Mouse (Mus musculus): Measurements from ENCODE around the gene Bloc1s2.

Gene Bloc1s2

GRCm38 (mm10) chr19:44145702-44146567 lies at the start of gene Bloc1s2:
Gene Bloc1s2 (minus strand): TSS chr19:44146446.
- in situ Hi-C loops (cut with MboI; ENCODE audit: low pct_unique_long_range_greater_than_20kb in 1 of 2, low sequenced_read_pairs in 2 of 2, unreplicated experiment in 1 of 2): no loop called here

- in situ Hi-C loops (cut with MboI; ENCODE audit: low pct_unique_long_range_greater_than_20kb in 1 of 2, low sequenced_read_pairs in 2 of 2, unreplicated experiment in 1 of 2): no loop called here
Measured at GRCm38 (mm10) chr19:44195138-44195537, 48.9 kb upstream of the Bloc1s2 start.

GRCm38 (mm10) chr19:44193906-44194305 lies 47.7 kb upstream of the Bloc1s2 start:
- in situ Hi-C loops (cut with MboI; ENCODE audit: low pct_unique_long_range_greater_than_20kb in 1 of 2, low sequenced_read_pairs in 2 of 2, unreplicated experiment in 1 of 2): loop anchor here in 1 of 2 experiments (5.0 kb wide), 1 partner anchor 178 kb away; no protein-coding TSS in a partner anchor

- in situ Hi-C loops (cut with MboI; ENCODE audit: low pct_unique_long_range_greater_than_20kb in 1 of 2, low sequenced_read_pairs in 2 of 2, unreplicated experiment in 1 of 2): loop anchor here in 1 of 2 experiments (5.0 kb wide), 1 partner anchor 180 kb away; no protein-coding TSS in a partner anchor
Measured at GRCm38 (mm10) chr19:44192342-44192741, 46.1 kb upstream of the Bloc1s2 start, which contains the start of gene Pkd2l1. Gene Pkd2l1 (minus strand): TSS chr19:44192442.

- in situ Hi-C loops (cut with MboI; ENCODE audit: low pct_unique_long_range_greater_than_20kb in 1 of 2, low sequenced_read_pairs in 2 of 2, unreplicated experiment in 1 of 2): no loop called here
Measured at GRCm38 (mm10) chr19:44189056-44189455, 42.8 kb upstream of the Bloc1s2 start.

- in situ Hi-C loops (cut with MboI; ENCODE audit: low pct_unique_long_range_greater_than_20kb in 1 of 2, low sequenced_read_pairs in 2 of 2, unreplicated experiment in 1 of 2): no loop called here
Measured at GRCm38 (mm10) chr19:44183968-44184367, 37.7 kb upstream of the Bloc1s2 start.

- in situ Hi-C loops (cut with MboI; ENCODE audit: low pct_unique_long_range_greater_than_20kb in 1 of 2, low sequenced_read_pairs in 2 of 2, unreplicated experiment in 1 of 2): no loop called here
Measured at GRCm38 (mm10) chr19:44180502-44180901, 34.3 kb upstream of the Bloc1s2 start.

GRCm38 (mm10) chr19:44176741-44177140 lies 30.5 kb upstream of the Bloc1s2 start:
- in situ Hi-C loops (cut with MboI; ENCODE audit: low pct_unique_long_range_greater_than_20kb in 1 of 2, low sequenced_read_pairs in 2 of 2, unreplicated experiment in 1 of 2): no loop called here

GRCm38 (mm10) chr19:44174835-44175234 lies 28.6 kb upstream of the Bloc1s2 start:
- in situ Hi-C loops (cut with MboI; ENCODE audit: low pct_unique_long_range_greater_than_20kb in 1 of 2, low sequenced_read_pairs in 2 of 2, unreplicated experiment in 1 of 2): no loop called here

GRCm38 (mm10) chr19:44161515-44161914 lies 15.3 kb upstream of the Bloc1s2 start:
- in situ Hi-C loops (cut with MboI; ENCODE audit: low pct_unique_long_range_greater_than_20kb in 1 of 2, low sequenced_read_pairs in 2 of 2, unreplicated experiment in 1 of 2): no loop called here

- in situ Hi-C loops (cut with MboI; ENCODE audit: low pct_unique_long_range_greater_than_20kb in 1 of 2, low sequenced_read_pairs in 2 of 2, unreplicated experiment in 1 of 2): no loop called here
Measured at GRCm38 (mm10) chr19:44159386-44159785, 13.1 kb upstream of the Bloc1s2 start.

- in situ Hi-C loops (cut with MboI; ENCODE audit: low pct_unique_long_range_greater_than_20kb in 1 of 2, low sequenced_read_pairs in 2 of 2, unreplicated experiment in 1 of 2): no loop called here
Measured at GRCm38 (mm10) chr19:44157005-44157404, 10.8 kb upstream of the Bloc1s2 start.

GRCm38 (mm10) chr19:44153781-44154180 lies 7.5 kb upstream of the Bloc1s2 start:
- in situ Hi-C loops (cut with MboI; ENCODE audit: low pct_unique_long_range_greater_than_20kb in 1 of 2, low sequenced_read_pairs in 2 of 2, unreplicated experiment in 1 of 2): no loop called here

GRCm38 (mm10) chr19:44148991-44149390 lies 2.7 kb upstream of the Bloc1s2 start:
- in situ Hi-C loops (cut with MboI; ENCODE audit: low pct_unique_long_range_greater_than_20kb in 1 of 2, low sequenced_read_pairs in 2 of 2, unreplicated experiment in 1 of 2): no loop called here

- in situ Hi-C loops (cut with MboI; ENCODE audit: low pct_unique_long_range_greater_than_20kb in 1 of 2, low sequenced_read_pairs in 2 of 2, unreplicated experiment in 1 of 2): no loop called here
Measured at GRCm38 (mm10) chr19:44148345-44148744, 2.1 kb upstream of the Bloc1s2 start.

- in situ Hi-C loops (cut with MboI; ENCODE audit: low pct_unique_long_range_greater_than_20kb in 1 of 2, low sequenced_read_pairs in 2 of 2, unreplicated experiment in 1 of 2): no loop called here
Measured at GRCm38 (mm10) chr19:44146951-44147350, 705 bp upstream of the Bloc1s2 start.

GRCm38 (mm10) chr19:44146568-44146879 lies 278 bp upstream of the Bloc1s2 start:
- in situ Hi-C loops (cut with MboI; ENCODE audit: low pct_unique_long_range_greater_than_20kb in 1 of 2, low sequenced_read_pairs in 2 of 2, unreplicated experiment in 1 of 2): no loop called here

- in situ Hi-C loops (cut with MboI; ENCODE audit: low pct_unique_long_range_greater_than_20kb in 1 of 2, low sequenced_read_pairs in 2 of 2, unreplicated experiment in 1 of 2): no loop called here
Measured at GRCm38 (mm10) chr19:44144366-44144765, 1.9 kb downstream of the Bloc1s2 start.

- in situ Hi-C loops (cut with MboI; ENCODE audit: low pct_unique_long_range_greater_than_20kb in 1 of 2, low sequenced_read_pairs in 2 of 2, unreplicated experiment in 1 of 2): no loop called here
Measured at GRCm38 (mm10) chr19:44135960-44136485, 10.2 kb downstream of the Bloc1s2 start.

Measured in mouse embryonic stem cell (cell line).